Mouse (Mus musculus) intestine, postnatal 0 days (tissue): ENCODE measurements around the gene Ar. TPM values are rescaled to one million over a fixed set of nuclear protein-coding genes. Genes with fewer than 3 reads are reported as not detected.

ENCODE experiments used
- ATAC-seq: fragments of 200-750 bp; cut with Nextera tagmentation; 2 replicates; pipeline ENCODE4 v1.8.0; 2017; ENCODE audit warnings: mild to moderate bottlenecking, moderate TSS enrichment, moderate library complexity
- H3K27ac ChIP-seq: fragments of 300-500 bp; sonication (generic); 2 replicates; pipeline ENCODE4 v1.5.1; 2014; ENCODE audit warnings: mild to moderate bottlenecking, low read depth, low read length, moderate library complexity
- H3K27me3 ChIP-seq: fragments of 300-500 bp; sonication (generic); replicated peaks from 2 replicates; pipeline ENCODE4 v1.6.1; 2014; ENCODE audit warnings: low read length, mixed read lengths; ENCODE audit not compliant: control insufficient read depth, insufficient read depth
- H3K36me3 ChIP-seq: fragments of 300-500 bp; sonication (generic); 2 replicates; pipeline ENCODE4 v1.6.1; 2014; ENCODE audit warnings: mild to moderate bottlenecking, moderate library complexity; ENCODE audit not compliant: control insufficient read depth, insufficient read depth
- H3K4me1 ChIP-seq: fragments of 300-500 bp; sonication (generic); replicated peaks from 2 replicates; pipeline ENCODE4 v1.6.1; 2014; ENCODE audit warnings: antibody characterized with exemption, low read length, mixed read lengths; ENCODE audit not compliant: control insufficient read depth, insufficient read depth
- H3K4me2 ChIP-seq: fragments of 300-500 bp; sonication (generic); replicated peaks from 2 replicates; pipeline ENCODE4 v1.6.1; 2014; ENCODE audit warnings: low read depth, mild to moderate bottlenecking, moderate library complexity
- H3K4me3 ChIP-seq: fragments of 300-500 bp; sonication (generic); 2 replicates; pipeline ENCODE4 v1.5.1; 2014; ENCODE audit warnings: low read depth, low read length
- H3K9ac ChIP-seq: fragments of 300-500 bp; sonication (generic); 2 replicates; pipeline ENCODE4 v1.6.1; 2014; ENCODE audit warnings: mild to moderate bottlenecking, low read depth, low read length
- H3K9me3 ChIP-seq: fragments of 300-500 bp; sonication (generic); 2 replicates; pipeline ENCODE4 v1.6.1; 2016; ENCODE audit warnings: mixed run types; ENCODE audit not compliant: control insufficient read depth
- CTCF ChIP-seq: sonication (generic); IDR thresholded peaks from 2 replicates; pipeline ENCODE4 v1.5.1; 2016; ENCODE audit warnings: low read depth, mild to moderate bottlenecking, control low read depth, antibody characterized with exemption, moderate library complexity
- WGBS: fragments of 180-500 bp; shearing (Covaris S2); extraction: QIAGEN DNeasy Blood & Tissue Kit; methylation state at CpG from one replicate; pipeline ENCODE4 v1.1.7; 2014; 5-methylcytosine and 5-hydroxymethylcytosine counted together
- polyA plus RNA-seq: library from polyadenylated mRNA; unstranded; fragments of >200 nt; fragmentation: Nextera tagmentation; extraction: Ambion mirVana; gene quantifications from 2 replicates; pipeline ENCODE4 v1.2.1, GENCODE M21; 2015

Ar gene
- polyA plus RNA-seq, 1 experiment from 2014 or later = 0.10 TPM

GRCm38 (mm10) chrX:98348036-98348435 is 199.5 kb downstream of the Ar start:
- 43% methylated on average over 4 of the region's 4 CpGs for WGBS
- H3K27me3 ChIP-seq = no peaks in the 10 kb centered on the region
- no peak for TF ChIP-seq CTCF
- H3K4me3 ChIP-seq = no peak overlapping the region
- no peak overlapping the region for H3K4me2 ChIP-seq
- no peaks in the 10 kb centered on the region for H3K36me3 ChIP-seq
- ATAC-seq = no peak
- no peak overlapping the region for H3K9ac ChIP-seq
- no peaks in the 10 kb centered on the region for H3K4me1 ChIP-seq
- H3K27ac ChIP-seq = no peak overlapping the region
- no peaks in the 10 kb centered on the region for H3K9me3 ChIP-seq
